Mouse (Mus musculus) left cerebral cortex, postnatal 10 days (tissue): ENCODE measurements around the gene Mb. TPM values are rescaled to one million over a fixed set of nuclear protein-coding genes. Genes with fewer than 3 reads are reported as not detected.

Experiments used
- DNase-seq, 2 experiments: peaks; one replicate each; pipeline ENCODE4 v3.0.0; 2021 to 2022; ENCODE audit warnings: low spot score in 2 of 2, mixed read lengths in 1 of 2; ENCODE audit errors: extremely low spot score in 1 of 2
- intact Hi-C: fragments of 180-260 bp; cut with DNase I; formaldehyde crosslinking; loops from one replicate; pipeline ENCODE4 v1.15.1; 2025
- total RNA-seq, 2 experiments: library from RNA; stranded (reverse); gene quantifications; 2 replicates each; pipeline ENCODE4 v1.2.3; 2021

Gene Mb
- not detected for total RNA-seq

GRCm38 (mm10) chr15:77050570-77050969, at the start of gene Mb:
Gene Mb, minus strand, starts transcription at chr15:77050670.
- intact Hi-C loops, result no loop called here
- no peak for DNase-seq

- DNase-seq, result no peak
- intact Hi-C loops, result no loop called here
These were observed 49.3 kb upstream of the Mb start for GRCm38 (mm10) chr15:77099756-77100155.

GRCm38 (mm10) chr15:77097358-77097757, 46.9 kb upstream of the Mb start:
- intact Hi-C loops, result no loop called here
- DNase-seq, result no peak

GRCm38 (mm10) chr15:77095216-77095615, 44.7 kb upstream of the Mb start:
- intact Hi-C loops, result no loop called here
- DNase-seq, result no peak

GRCm38 (mm10) chr15:77094431-77094830, 44.0 kb upstream of the Mb start:
- intact Hi-C loops, result no loop called here

GRCm38 (mm10) chr15:77091394-77091793, 40.9 kb upstream of the Mb start:
- intact Hi-C loops, result no loop called here
- no peak for DNase-seq

More at GRCm38 (mm10) chr15:77094431-77094830, 44.0 kb upstream of the Mb start:
- DNase-seq, result no peak

GRCm38 (mm10) chr15:77090531-77090930, 40.1 kb upstream of the Mb start:
- DNase-seq, result no peak
- intact Hi-C loops, result no loop called here

- intact Hi-C loops, result no loop called here
- DNase-seq, result no peak
These were observed 38.8 kb upstream of the Mb start for GRCm38 (mm10) chr15:77089249-77089648.

- no peak for DNase-seq
- intact Hi-C loops, result no loop called here
These were observed 36.0 kb upstream of the Mb start for GRCm38 (mm10) chr15:77086488-77086887.

- intact Hi-C loops, result no loop called here
- no peak for DNase-seq
These were observed 35.3 kb upstream of the Mb start for GRCm38 (mm10) chr15:77085818-77086217.

- DNase-seq, result no peak
- intact Hi-C loops, result no loop called here
These were observed 31.0 kb upstream of the Mb start for GRCm38 (mm10) chr15:77081454-77081853.

- intact Hi-C loops, result no loop called here
- no peak for DNase-seq
These were observed 30.3 kb upstream of the Mb start for GRCm38 (mm10) chr15:77080684-77081254.

- intact Hi-C loops, result no loop called here
- DNase-seq, result no peak
These were observed 29.5 kb upstream of the Mb start for GRCm38 (mm10) chr15:77079890-77080361.

GRCm38 (mm10) chr15:77079256-77079822, 28.9 kb upstream of the Mb start:
- no peak for DNase-seq
- intact Hi-C loops, result no loop called here

- intact Hi-C loops, result no loop called here
- DNase-seq, result no peak
These were observed 28.3 kb upstream of the Mb start for GRCm38 (mm10) chr15:77078786-77079185.

- intact Hi-C loops, result no loop called here
- DNase-seq, result no peak
These were observed 27.4 kb upstream of the Mb start for GRCm38 (mm10) chr15:77077906-77078305.

GRCm38 (mm10) chr15:77076523-77076922, 26.1 kb upstream of the Mb start:
- no peak for DNase-seq
- intact Hi-C loops, result no loop called here

- intact Hi-C loops, result no loop called here
- DNase-seq, result no peak
These were observed 22.2 kb upstream of the Mb start for GRCm38 (mm10) chr15:77072556-77073163.

GRCm38 (mm10) chr15:77071501-77071900, 21.0 kb upstream of the Mb start:
- intact Hi-C loops, result no loop called here
- DNase-seq, result peak in 1 of 2 experiments; percentile 58

GRCm38 (mm10) chr15:77070745-77071268, 20.3 kb upstream of the Mb start:
- intact Hi-C loops, result no loop called here

More at GRCm38 (mm10) chr15:77070745-77071268, 20.3 kb upstream of the Mb start:
- DNase-seq, result no peak
